Mouse (Mus musculus) embryonic facial prominence, embryonic 15.5 days (tissue): ENCODE data around the gene Mllt1. TPM values are rescaled to one million over a fixed set of nuclear protein-coding genes. Genes with fewer than 3 reads are reported as not detected.

Experiments
- ATAC-seq: fragments of 200-750 bp; cut with Nextera tagmentation; 2 replicates; pipeline ENCODE4 v1.8.0; 2017; ENCODE audit warnings: low read depth, moderate TSS enrichment; ENCODE audit not compliant: insufficient number of reproducible peaks, low FRiP score, low TSS enrichment
- H3K27ac ChIP-seq: fragments of 300-500 bp; sonication (generic); replicated peaks from 2 replicates; pipeline ENCODE4 v1.5.1; 2015; ENCODE audit warnings: mild to moderate bottlenecking, inconsistent platforms
- H3K27me3 ChIP-seq: fragments of 300-500 bp; sonication (generic); 2 replicates; pipeline ENCODE4 v1.6.1; 2015; ENCODE audit warnings: inconsistent platforms
- H3K36me3 ChIP-seq: fragments of 300-500 bp; sonication (generic); 2 replicates; pipeline ENCODE4 v1.6.1; 2015; ENCODE audit warnings: mild to moderate bottlenecking, inconsistent platforms
- H3K4me1 ChIP-seq: fragments of 300-500 bp; sonication (generic); 2 replicates; pipeline ENCODE4 v1.6.1; 2015; ENCODE audit warnings: inconsistent platforms
- H3K4me2 ChIP-seq: fragments of 300-500 bp; sonication (generic); replicated peaks from 2 replicates; pipeline ENCODE4 v1.6.1; 2015; ENCODE audit warnings: mild to moderate bottlenecking, inconsistent platforms
- H3K4me3 ChIP-seq: fragments of 300-500 bp; sonication (generic); replicated peaks from 2 replicates; pipeline ENCODE4 v1.5.1; 2015; ENCODE audit warnings: mild to moderate bottlenecking, inconsistent platforms
- H3K9ac ChIP-seq: fragments of 300-500 bp; sonication (generic); 2 replicates; pipeline ENCODE4 v1.6.1; 2015; ENCODE audit warnings: inconsistent platforms
- H3K9me3 ChIP-seq: fragments of 300-500 bp; sonication (generic); replicated peaks from 2 replicates; pipeline ENCODE4 v1.6.1; 2016; ENCODE audit warnings: inconsistent platforms
- WGBS: fragments of 180-500 bp; shearing (Covaris S2); methylation state at CpG from one replicate; pipeline ENCODE4 v1.1.7; 2015; 5-methylcytosine and 5-hydroxymethylcytosine counted together
- polyA plus RNA-seq: library from polyadenylated mRNA; unstranded; fragments of >200 nt; fragmentation: Nextera tagmentation; extraction: Ambion mirVana; gene quantifications from 2 replicates; pipeline ENCODE4 v1.2.1, GENCODE M21; 2015

The Mllt1 gene
- 53.9 and 56.9 TPM in 2 replicates for polyA plus RNA-seq

- H3K27ac ChIP-seq = peak within 1 kb of the TSS; percentile 58; the same call in 1 of the 2 replicates
- H3K9me3 ChIP-seq = no peaks in the 10 kb centered on the region
- H3K4me2 ChIP-seq = peak within 1 kb of the TSS; percentile 87
- H3K4me1 ChIP-seq = peaks cover 28% of the 10 kb centered on the region
- ATAC-seq = peak; percentile 97
- WGBS = 3% methylated on average over 76 of the region's 76 CpGs
- H3K4me3 ChIP-seq = peak within 1 kb of the TSS; percentile 92
- no peaks in the 10 kb centered on the region for H3K27me3 ChIP-seq
- peak within 1 kb of the TSS; percentile 99 for H3K9ac ChIP-seq
- H3K36me3 ChIP-seq = no peaks in the 10 kb centered on the region
Observed at GRCm38 (mm10) chr17:56935363-56936131, at the start of gene Mllt1. Gene Mllt1 (minus strand): TSS chr17:56935415.

DNA sequence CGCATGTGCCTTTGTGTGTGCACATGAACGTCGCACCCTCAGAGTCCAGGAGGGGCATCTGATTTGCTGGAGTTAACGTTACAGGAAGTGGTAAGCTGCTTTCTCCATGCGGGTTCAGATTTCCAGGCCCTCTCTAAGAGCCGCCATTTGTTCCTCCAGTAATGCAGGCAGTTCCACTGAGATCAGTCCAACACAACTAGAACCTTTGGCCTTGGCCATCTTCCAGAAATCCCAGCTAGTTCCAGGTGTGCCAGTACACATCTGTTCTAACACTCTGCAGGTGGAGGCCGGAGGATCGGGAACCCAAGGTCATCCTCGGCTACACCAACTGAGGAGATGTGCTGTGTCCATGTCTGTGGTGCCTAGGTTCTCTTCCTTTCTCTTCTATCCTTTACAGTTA is 49.7 kb upstream of the Mllt1 start:
- Histone ChIP-seq H3K9me3 (no peaks in the 10 kb centered on the region), H3K4me1 (peaks cover 3% of the 10 kb centered on the region; the same call in 1 of the 2 replicates), H3K27me3 (no peaks in the 10 kb centered on the region), H3K4me2 (no peak overlapping the region), H3K4me3 (no peak overlapping the region), H3K36me3 (no peaks in the 10 kb centered on the region), H3K27ac (no peak overlapping the region), H3K9ac (no peak overlapping the region)
- 76% methylated on average over 9 of the region's 9 CpGs for WGBS
- no peak for ATAC-seq

DNA sequence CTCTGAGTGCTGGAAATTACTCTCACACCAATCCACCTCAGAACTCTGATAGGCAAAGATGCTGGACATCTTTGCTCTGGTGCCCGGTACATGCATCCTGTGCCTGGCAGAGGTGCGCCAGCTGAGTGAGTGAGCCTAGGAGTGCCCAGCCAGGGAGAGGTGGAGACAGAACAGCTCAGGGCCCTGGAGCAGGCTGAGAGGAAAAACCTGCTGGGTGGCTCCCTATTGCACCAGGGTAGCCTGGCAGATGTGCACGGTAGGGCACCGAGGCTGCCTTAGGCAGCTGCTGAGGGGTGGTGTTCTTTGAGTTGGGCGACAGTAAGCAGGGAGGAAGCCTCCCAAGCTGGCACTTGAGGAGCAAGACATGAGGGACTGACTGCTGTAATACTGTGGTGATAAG is 46.8 kb upstream of the Mllt1 start, which contains the start of gene Acer1:
TSS of gene Acer1 (minus strand) at position 114 of the 400 bp plus-strand sequence.
- Histone ChIP-seq H3K36me3 (no peaks in the 10 kb centered on the region), H3K4me1 (no peaks in the 10 kb centered on the region), H3K9me3 (no peaks in the 10 kb centered on the region), H3K27ac (0 out of 2 replicates have a peak within 1 kb of the TSS, but pooled peaks have one; percentile 22), H3K4me2 (no peak within 1 kb of the TSS), H3K27me3 (no peaks in the 10 kb centered on the region), H3K9ac (no peak within 1 kb of the TSS), H3K4me3 (no peak within 1 kb of the TSS)
- no peak for ATAC-seq
- whole genome bisulfite sequencing = 73% methylated on average over 5 of the region's 5 CpGs

DNA sequence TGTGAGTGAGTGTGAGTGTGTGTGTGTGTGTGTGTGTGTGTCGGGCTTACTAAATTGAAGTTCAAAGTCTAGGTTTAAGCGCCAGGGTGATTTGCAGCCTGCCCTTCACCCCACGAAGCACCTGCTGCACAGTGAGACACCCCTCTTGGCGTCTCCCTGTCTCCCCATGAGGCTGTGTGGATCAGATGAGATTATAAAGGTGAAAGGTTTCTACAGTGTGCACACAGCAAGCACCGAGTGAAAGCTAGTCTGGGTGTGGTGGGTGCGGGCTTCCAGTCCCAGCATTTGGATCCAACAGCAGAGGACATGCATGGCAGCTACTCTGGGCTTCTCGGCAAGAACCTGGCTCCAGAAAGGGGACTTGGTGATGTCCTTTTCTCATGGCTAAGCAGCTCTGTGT is 45.8 kb upstream of the Mllt1 start:
- H3K27ac ChIP-seq = no peak overlapping the region
- no peaks in the 10 kb centered on the region for H3K9me3 ChIP-seq
- H3K4me1 ChIP-seq = no peaks in the 10 kb centered on the region
- ATAC-seq = no peak
- H3K4me3 ChIP-seq = no peak overlapping the region
- H3K4me2 ChIP-seq = no peak overlapping the region
- H3K9ac ChIP-seq = no peak overlapping the region
- no peaks in the 10 kb centered on the region for H3K27me3 ChIP-seq
- no peaks in the 10 kb centered on the region for H3K36me3 ChIP-seq
- 76% methylated on average over 7 of the region's 7 CpGs for WGBS

GRCm38 (mm10) chr17:56979524-56979923 is 44.3 kb upstream of the Mllt1 start:
- no peak overlapping the region for H3K27ac ChIP-seq
- no peak overlapping the region for H3K4me2 ChIP-seq
- 67% methylated on average over 4 of the region's 8 CpGs for WGBS
- no peaks in the 10 kb centered on the region for H3K27me3 ChIP-seq
- ATAC-seq = no peak
- H3K9me3 ChIP-seq = no peaks in the 10 kb centered on the region
- no peak overlapping the region for H3K4me3 ChIP-seq
- H3K4me1 ChIP-seq = no peaks in the 10 kb centered on the region
- H3K36me3 ChIP-seq = no peaks in the 10 kb centered on the region
- H3K9ac ChIP-seq = no peak overlapping the region

DNA sequence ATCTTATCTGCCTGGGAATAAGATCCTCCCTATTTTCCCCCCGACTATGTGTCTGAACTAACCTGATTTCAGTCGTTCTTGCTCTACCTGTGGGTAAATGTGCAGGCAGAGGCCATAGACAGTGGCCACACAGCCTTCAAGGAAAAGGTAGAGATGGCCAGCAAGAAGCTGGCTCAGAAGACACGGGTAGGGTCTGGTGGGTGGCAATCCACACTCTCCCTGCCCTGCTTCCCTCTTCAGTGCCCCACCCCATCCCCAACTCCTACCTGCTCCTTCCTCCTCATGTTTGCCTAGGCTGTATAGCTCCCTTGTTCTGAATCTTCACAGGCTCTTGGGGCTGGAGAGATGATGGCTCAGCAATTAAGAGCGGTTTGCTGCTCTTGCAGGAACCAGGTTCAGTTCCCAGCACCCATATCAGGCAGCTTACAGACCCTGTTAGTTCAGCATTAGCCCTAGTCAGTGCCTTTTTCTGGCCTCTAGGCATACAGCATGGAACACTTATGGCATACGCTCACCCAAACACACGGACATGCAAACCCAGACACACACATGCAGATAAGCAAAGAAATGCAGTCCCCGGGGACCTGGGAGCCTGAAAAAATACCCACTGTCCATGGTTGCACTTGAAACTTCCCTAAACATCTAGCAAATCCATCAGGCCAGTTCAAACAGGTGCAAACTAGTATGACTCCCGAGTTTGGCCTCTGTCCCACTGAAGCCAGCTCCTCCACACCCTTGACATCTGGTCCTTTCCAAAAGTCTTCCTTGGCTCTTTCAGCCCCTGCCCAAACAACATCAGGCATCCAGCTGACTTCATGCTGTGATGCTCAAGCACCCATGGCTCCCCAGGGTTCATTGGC is 41.5 kb upstream of the Mllt1 start:
- H3K4me1 ChIP-seq = no peaks in the 10 kb centered on the region
- H3K4me3 ChIP-seq = no peak overlapping the region
- H3K4me2 ChIP-seq = no peak overlapping the region
- H3K9me3 ChIP-seq = no peaks in the 10 kb centered on the region
- H3K27ac ChIP-seq = 0 out of 2 replicates have a peak overlapping the region, but pooled peaks have one; percentile 1
- no peaks in the 10 kb centered on the region for H3K36me3 ChIP-seq
- H3K9ac ChIP-seq = no peak overlapping the region
- 66% methylated on average over 8 of the region's 8 CpGs for WGBS
- no peaks in the 10 kb centered on the region for H3K27me3 ChIP-seq
- no peak for ATAC-seq

DNA sequence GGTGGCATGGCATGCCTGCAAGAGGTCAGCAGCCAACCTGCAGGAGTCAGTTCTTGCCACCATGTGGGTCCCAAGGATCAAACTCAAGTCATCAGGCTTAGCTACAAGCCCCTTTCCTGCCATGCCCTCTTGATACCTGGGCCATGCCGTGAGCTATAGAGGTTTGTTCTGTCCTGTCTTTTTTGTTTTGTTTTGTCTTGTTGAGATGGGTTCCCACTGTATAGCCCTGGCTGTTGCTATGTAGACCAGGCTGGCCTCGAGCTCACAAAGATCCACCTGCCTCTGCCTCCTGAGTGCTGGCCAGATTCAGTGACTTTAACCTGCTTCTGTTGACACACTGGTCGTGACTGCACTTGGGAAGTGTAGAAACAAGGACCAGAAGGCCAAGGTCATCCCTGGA is 40.2 kb upstream of the Mllt1 start:
- ATAC-seq = no peak
- 72% methylated on average over 3 of the region's 3 CpGs for WGBS
- no peaks in the 10 kb centered on the region for H3K27me3 ChIP-seq
- H3K4me3 ChIP-seq = no peak overlapping the region
- H3K9ac ChIP-seq = no peak overlapping the region
- H3K9me3 ChIP-seq = no peaks in the 10 kb centered on the region
- H3K4me2 ChIP-seq = no peak overlapping the region
- H3K36me3 ChIP-seq = no peaks in the 10 kb centered on the region
- H3K4me1 ChIP-seq = no peaks in the 10 kb centered on the region
- H3K27ac ChIP-seq = no peak overlapping the region

- peak; percentile 41; the same call in 1 of the 2 replicates for ATAC-seq
- 55% methylated on average over 5 of the region's 5 CpGs for WGBS
- H3K36me3 ChIP-seq = no peaks in the 10 kb centered on the region
Observed at GRCm38 (mm10) chr17:56974708-56975240, 39.6 kb upstream of the Mllt1 start.

GRCm38 (mm10) chr17:56973956-56974707 is 38.9 kb upstream of the Mllt1 start:
- Histone ChIP-seq H3K9me3 (no peaks in the 10 kb centered on the region), H3K4me3 (no peak overlapping the region), H3K9ac (no peak overlapping the region), H3K27me3 (no peaks in the 10 kb centered on the region), H3K27ac (no peak overlapping the region), H3K36me3 (no peaks in the 10 kb centered on the region), H3K4me1 (no peaks in the 10 kb centered on the region), H3K4me2 (no peak overlapping the region)
- WGBS = 61% methylated on average over 13 of the region's 14 CpGs
- no peak for ATAC-seq

More at GRCm38 (mm10) chr17:56974708-56975240, 39.6 kb upstream of the Mllt1 start:
- H3K27me3 ChIP-seq = no peaks in the 10 kb centered on the region
- H3K9me3 ChIP-seq = no peaks in the 10 kb centered on the region
- no peaks in the 10 kb centered on the region for H3K4me1 ChIP-seq
- H3K9ac ChIP-seq = no peak overlapping the region
- no peak overlapping the region for H3K4me2 ChIP-seq
- H3K27ac ChIP-seq = no peak overlapping the region
- H3K4me3 ChIP-seq = no peak overlapping the region

DNA sequence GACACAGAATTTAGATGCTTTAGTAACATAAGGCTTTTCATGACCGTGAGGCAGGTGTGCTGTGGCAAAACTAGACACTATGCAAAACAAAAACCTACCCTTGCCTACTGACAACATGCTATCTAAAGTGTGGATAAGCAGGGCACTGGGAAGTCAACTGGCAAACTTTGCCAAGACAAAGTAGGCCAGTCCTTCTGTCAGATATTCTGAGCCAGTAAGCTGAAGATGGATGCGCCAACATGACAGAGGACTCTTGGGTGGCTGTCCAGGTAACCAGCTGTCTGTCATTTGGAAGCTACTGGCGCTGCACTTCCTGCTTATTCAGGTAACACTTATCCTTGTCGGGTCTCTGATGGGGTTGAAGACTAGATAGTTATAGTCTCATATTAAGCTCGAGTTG is 34.9 kb upstream of the Mllt1 start:
- no peak overlapping the region for H3K27ac ChIP-seq
- no peaks in the 10 kb centered on the region for H3K36me3 ChIP-seq
- no peaks in the 10 kb centered on the region for H3K9me3 ChIP-seq
- no peak overlapping the region for H3K4me2 ChIP-seq
- H3K4me1 ChIP-seq = no peaks in the 10 kb centered on the region
- WGBS = 59% methylated on average over 5 of the region's 5 CpGs
- ATAC-seq = no peak
- H3K4me3 ChIP-seq = no peak overlapping the region
- H3K9ac ChIP-seq = no peak overlapping the region
- no peaks in the 10 kb centered on the region for H3K27me3 ChIP-seq
